ENCODE assay signal across 20 mouse cellular contexts in the genomic region with DNA sequence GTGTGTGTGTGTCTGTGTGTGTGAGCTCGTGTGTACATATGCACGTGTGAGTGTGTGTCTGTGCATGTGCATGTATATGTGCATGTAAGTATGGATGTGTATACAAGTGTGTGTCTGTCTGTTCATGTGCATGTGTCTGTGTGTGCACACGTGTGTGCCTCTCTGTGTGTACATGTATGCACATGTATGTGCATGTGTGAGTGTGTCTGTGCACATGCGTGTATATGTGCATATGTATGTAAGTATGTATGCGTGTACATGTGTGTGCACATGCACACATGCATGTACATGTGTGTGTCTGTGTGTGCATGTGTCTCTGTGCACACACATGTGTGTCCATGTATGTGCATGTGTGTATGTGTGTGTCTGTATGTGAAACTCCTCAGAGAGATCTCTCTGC.
"Had no signal": no experiment of that assay in that cellular context is flagged by ENCODE, and none has a peak within 500 bp of the region (broad histone marks: within the 10 kb centered on the region; RNA-seq: fewer than 3 reads in every experiment).

No protein-coding gene starts in this region.

- H3K27me3 ChIP-seq: intestine, embryonic 15.5 days; limb, embryonic 13.5 days; liver, embryonic 15.5 days; neural tube, embryonic 13.5 days had no signal

- ATAC-seq: intestine, embryonic 15.5 days had no signal

- H3K36me3 ChIP-seq: intestine, embryonic 15.5 days; kidney, embryonic 15.5 days; limb, embryonic 13.5 days; liver, embryonic 15.5 days; neural tube, embryonic 13.5 days had no signal

- H3K27ac ChIP-seq: intestine, embryonic 15.5 days; kidney, embryonic 15.5 days; limb, embryonic 13.5 days; liver, embryonic 15.5 days; neural tube, embryonic 13.5 days had no signal

- H3K9me3 ChIP-seq: intestine, embryonic 15.5 days; kidney, embryonic 15.5 days; limb, embryonic 13.5 days; liver, embryonic 15.5 days; neural tube, embryonic 13.5 days had no signal

- H3K4me2 ChIP-seq: intestine, embryonic 15.5 days; kidney, embryonic 15.5 days; limb, embryonic 13.5 days; midbrain, embryonic 11.5 days; neural tube, embryonic 13.5 days had no signal

- DNase-seq: kidney, adult 11 months; kidney, adult 8-10 months; kidney, postnatal 10 days; kidney, postnatal 36 days; layer of hippocampus, postnatal 36 days; left cerebral cortex, postnatal 4 days; lung, adult 2 months; lung, postnatal 14 days; lung, postnatal 4 days; midbrain, embryonic 14.5 days; retina, postnatal 1 day; right cerebral cortex, postnatal 25 days; thymus, adult 18-20 months; thymus, postnatal 36 days had no signal

- H3K4me3 ChIP-seq: intestine, embryonic 15.5 days; kidney, embryonic 15.5 days; limb, embryonic 13.5 days; liver, embryonic 15.5 days; neural tube, embryonic 13.5 days had no signal

- H3K9ac ChIP-seq: intestine, embryonic 15.5 days; kidney, embryonic 15.5 days; limb, embryonic 13.5 days; liver, embryonic 15.5 days; neural tube, embryonic 13.5 days had no signal
